Mouse (Mus musculus) cerebellum, postnatal 14 days (tissue): Measurements from ENCODE around the gene Ddx25.

Experiments
- DNase-seq, 2 experiments: peaks; one replicate each; pipeline ENCODE4 v3.0.0; 2021; ENCODE audit warnings: mixed read lengths in 2 of 2

The Ddx25 gene

DNA sequence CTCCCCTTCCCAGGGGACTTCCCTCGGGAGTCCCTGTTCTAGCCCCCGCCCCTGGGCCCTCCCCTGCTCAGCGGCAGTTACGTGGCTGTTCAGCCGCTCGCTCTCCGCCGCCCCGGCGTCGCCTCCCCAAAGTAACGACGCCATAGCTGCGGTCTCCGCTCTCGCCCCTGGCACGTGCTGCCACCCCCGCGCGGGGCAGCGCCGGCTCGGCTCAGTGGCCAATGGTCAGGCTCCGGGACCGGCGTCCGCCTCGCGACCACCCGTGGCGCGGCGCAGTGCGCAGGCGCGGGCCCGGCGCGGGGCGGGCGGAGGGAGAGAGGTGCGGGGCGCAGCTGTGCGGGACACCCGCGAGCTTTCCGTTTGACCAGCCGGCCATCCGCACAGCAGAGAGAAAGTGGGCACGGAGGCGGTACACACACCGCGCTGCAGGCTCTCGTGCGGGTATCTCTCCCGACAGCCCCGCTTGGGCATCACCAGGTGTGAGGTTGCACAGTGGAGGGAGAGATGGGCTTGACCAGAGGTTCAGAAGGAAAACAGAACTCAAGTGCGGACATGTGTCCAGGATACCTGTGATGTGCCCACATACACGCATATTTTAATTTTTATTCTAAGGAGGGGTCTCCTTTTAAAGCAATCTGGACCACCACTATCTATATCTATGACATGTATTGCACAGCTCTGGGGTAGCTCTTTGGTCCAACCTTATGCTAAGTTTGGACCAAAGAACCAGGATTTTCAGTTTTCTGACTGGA lies at the start of gene Ddx25, which contains the start of gene Pus3:
Gene Ddx25 (minus strand): TSS at position 272 of the 752 bp plus-strand sequence.
Gene Pus3 (plus strand): TSS at position 339 of the 752 bp plus-strand sequence.
- DNase-seq = peak; percentile 89 to 93

DNA sequence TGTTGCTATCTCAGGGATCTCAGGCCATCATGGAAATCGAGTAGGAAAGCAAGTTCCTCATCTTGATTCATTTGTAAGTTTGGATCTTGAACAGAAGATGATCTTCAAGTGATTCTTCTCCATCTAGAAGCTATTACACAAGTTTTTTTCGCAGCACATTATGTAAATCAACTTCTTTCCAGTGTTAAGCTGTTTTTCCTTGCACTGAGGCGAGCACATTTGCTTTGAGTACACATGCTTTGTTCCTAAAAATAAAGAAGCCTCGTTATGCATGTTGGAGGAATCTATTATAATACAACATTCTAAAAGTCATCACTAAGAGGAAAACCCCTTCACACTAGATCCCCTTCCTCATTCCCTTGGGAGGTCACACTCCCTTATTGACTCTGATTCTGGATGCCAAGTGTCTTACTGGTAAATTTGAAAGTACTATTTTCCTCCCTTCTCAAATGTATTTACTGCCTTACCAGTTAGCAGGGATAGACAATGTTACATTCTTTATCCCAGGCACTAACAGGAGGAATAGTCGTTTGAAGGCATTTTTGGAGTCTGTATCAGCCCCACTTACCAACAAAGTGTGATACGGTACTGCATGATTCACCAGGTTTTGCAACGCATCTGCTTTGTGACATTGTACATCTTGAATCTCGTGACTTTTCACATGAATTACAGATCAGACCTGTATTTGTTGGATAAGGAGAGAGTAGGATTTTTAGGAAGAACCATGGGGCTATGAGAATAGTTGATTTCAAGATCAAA lies 49.5 kb upstream of the Ddx25 start:
- no peak for DNase-seq

DNA sequence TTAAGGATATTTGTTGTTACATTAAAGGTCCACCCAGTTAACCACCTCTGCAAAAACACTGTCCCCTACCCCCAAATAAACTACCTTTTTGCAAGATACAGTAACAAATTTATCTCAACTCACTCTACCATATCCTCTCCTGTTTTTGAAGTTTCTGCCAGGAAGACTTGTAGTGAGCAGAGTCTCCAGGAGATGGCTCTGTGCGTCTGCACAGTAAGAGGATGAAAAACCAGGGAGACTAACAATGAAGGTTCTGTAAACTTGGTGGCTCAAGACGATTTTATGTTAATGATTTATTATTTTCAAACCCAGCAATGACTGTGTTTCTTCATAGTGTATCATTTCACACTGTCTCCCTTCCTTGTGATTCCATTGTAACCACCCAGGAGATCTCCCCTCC lies 34.6 kb upstream of the Ddx25 start:
- peak; percentile 14 to 26 for DNase-seq

DNA sequence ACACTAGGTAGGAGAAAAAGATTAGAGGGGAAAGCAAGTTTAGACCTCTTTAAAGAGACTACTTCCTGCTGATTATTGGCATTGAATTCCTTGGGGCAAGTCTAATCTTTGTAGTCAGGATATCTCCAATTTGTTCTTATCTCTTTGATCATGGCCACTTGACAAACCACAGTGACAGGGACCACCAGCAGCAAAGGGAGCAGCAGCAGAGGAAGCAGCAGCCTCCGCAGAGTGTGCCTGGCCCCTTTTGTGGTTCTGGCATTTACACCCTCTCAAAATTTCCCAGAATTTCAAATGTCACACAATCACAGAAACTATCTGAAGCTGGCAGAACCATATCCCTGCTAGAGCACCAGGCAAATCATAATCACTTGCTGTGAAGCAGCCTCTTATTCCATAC lies 29.3 kb upstream of the Ddx25 start:
- DNase-seq = no peak

DNA sequence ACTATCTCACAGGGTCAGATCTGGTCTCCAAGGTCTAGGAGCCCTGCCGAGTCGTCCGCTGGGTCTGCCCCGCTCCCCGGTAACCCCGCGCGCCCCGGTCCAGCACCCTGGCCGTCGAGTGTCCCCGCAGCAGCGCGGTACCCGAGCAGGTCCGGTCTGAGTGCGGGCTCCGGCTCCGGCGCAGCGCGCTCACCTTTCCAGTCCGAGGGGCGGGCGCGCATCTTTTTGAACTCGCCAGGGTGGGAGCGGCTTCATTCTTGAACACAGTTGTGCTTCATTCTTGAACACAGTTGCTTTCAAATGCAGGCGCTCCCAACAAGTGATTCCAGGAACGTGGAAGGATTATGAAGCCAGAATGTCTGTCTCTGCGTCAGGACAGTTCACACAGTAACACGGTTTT lies 16.1 kb upstream of the Ddx25 start:
- DNase-seq = no peak

DNA sequence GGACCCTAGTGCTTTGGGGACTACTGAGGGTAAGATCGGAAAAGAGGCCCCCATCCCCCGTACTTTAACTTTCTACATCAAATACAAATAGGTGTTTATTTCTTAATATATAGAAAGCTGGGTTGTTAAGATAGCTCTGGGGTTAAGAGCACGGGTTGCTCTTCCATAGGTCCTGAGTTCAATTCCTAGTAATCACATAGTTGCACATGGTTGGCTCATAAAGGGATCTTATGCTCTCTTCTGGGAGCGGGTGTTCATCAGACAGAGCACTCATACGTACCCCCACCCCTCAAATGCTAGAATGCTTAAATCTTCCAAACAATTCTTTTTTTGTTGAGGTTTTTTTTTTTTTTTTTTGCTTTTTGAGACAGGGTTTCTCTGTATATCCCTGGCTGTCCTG lies 12.3 kb upstream of the Ddx25 start:
- DNase-seq = no peak

DNA sequence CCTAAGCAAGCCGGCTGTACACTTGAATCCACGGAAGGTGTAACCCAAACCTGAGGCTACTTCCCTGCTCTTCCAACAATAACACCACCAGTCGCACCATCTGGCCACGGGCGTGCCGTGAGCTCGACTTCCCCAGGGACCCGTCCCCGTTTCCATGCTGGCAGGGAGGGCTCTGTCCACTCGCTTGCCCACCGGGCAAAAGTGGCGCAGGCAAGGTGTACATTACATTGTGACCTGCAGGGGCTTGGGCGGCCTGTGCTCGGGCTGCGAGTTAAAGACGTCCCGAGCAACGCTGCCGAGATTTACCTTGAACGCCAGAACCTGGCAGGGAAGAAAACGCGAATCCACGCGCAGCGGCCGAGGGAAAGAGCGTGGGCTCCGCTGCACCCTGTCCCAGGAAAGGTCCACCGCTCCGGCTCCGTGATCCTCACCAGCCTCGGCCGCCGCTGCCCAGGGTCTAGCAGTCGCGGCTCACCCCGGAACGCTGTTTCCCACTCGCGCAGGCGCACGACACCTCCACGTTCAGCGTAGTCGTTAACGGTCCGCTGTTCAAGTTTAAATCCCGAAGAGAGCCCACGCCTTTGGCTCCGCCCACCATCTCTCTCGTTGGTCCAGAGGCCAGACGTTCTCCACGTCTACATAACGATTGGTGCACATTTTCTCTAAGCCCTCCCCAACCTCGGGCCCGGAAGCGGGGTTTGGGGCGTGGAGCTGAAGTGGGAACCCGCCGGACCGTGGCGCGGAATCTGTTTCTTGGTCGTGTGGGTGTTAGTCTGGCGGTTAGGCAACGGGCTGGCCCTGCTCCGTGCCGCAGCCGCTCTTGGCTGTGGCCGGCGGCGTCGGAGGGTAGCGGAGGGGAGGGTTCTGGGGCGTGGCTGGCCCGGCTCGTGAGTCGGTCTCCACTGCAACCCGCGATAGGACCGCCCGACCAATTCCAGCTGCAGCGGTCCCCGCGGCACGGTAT lies 11.5 kb upstream of the Ddx25 start, which contains the start of the genes Pate2 and Hyls1:
Gene Pate2 (plus strand): TSS at position 714 of the 964 bp plus-strand sequence.
Gene Hyls1 (minus strand): TSS at position 828 of the 964 bp plus-strand sequence.
- DNase-seq = peak; percentile 94 to 95

DNA sequence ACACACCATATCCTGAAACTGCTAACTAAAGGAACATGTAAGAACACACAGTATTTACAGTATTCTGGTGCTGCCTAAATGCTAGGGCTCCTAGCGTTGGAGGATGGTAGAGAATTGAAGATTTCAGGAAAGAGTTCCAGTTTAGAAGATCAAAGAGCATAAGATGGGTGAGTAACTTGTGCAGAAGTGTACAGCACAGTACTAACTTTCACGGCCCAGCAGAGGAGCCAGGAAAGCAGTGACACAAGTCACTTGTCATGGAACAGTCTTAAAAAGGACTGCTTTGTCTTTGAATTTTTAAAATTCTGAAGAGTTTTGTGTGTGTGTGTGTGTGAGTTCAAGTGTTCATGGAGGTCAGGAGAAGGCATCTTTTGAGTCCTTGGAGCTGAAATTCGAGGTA lies 9.7 kb upstream of the Ddx25 start:
- DNase-seq = no peak

DNA sequence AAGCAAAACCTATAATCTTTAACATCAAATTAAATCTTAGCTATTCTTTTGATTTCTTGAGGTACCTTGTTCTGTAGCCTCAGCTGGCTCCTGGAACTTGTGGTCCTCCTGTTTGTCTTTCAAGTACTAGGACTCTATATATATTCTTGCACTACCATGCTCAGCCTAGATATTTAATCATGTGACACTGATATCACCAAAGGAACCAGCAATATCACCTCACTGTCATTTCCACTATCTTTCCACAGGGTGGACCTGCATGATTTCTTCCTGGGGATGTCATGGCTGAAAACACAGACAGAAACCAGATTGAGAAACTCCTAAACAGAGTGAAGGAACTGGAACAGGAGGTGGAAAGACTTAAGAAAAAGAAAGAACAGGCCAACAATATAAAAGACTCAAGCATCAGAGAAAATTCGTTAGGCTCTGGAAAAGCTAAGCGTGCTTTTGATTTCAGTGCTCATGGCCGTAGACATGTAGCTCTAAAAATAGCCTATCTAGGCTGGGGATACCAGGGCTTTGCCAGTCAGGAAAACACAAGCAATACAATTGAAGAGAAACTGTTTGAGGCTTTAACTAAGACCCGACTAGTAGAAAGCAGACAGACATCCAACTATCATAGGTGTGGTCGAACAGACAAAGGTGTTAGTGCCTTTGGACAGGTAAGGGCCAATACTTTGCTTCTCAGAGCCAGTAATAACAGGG lies 6.4 kb upstream of the Ddx25 start:
- DNase-seq = no peak

DNA sequence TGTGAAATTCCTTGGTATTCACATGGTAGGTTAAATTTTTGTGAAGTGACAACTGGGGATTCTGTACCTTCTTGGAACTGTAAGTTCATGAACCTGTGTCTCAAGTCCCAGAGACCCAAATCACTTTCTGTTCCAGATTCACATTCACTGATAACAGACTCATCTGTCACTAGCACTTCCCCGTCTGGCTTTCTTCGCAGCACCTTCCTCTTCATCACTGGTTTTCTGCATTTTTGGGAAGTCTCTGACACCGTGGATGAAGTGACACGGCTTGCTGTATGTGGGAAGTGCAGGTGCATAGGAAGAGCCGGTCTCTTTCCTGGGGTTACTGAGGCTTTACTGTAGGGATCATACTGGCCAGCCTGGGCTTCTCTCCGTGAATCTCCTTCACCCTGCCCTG lies 3.3 kb upstream of the Ddx25 start:
- no peak for DNase-seq

DNA sequence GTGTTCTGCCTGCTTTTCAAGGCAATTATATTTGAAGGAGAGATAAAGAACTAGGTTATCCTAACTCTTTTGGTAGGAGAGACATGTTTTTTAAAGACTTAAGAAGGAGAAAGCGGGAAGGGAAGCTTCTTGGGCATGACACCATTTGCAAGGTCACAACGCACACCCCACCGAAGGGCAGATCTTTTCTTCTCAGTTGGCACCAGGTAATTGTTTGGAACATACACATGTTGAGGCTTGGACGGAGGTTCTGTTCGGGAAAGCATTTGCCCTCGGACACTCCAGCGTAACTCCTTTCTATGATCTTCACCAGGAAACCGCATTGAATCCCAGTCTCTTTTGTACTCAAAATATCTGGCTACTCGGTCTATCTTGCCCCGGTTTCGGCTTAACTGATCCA lies 2.7 kb upstream of the Ddx25 start:
- no peak for DNase-seq

DNA sequence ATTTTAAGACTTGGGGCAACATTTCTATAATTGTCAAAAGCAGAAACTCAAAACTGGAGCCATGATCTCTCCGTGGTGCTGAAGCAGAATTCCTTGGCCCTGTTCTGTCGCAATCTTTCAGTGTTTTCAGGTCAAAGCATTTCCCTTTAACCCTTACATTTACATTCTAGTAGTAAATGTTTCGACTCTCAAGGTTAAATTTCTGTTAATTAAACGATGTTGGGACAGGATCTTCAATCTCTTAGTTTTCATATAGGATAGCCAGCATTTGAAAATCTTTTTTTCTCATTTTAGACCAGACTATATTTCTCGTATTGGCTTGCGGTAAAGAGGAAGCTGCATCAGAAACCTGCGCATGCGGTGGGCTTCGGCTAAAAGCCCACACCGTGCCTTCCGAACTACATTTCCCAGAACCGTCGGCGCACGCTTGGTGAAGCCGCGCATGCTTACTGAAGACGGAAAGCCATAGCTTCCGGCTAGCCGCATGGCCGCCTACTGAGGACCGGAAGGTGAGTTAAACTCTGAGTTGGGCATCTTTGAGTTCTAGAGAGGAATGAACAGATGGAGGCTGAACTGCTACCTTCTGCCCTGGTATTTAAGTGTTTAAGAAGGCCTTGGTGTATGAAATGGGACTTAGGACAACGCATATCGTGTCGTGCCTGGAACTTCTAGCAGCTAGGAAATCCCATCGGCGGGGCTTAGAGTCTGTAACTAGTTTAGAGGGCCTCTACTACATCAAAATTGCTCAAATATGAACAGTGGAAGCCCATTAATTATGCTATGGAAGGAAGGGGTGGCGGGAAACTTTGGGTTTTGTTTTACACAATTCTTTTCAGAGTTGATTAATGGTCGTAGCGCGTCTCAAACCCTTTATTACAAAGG lies 922 bp upstream of the Ddx25 start:
- peak; percentile 90 for DNase-seq

DNA sequence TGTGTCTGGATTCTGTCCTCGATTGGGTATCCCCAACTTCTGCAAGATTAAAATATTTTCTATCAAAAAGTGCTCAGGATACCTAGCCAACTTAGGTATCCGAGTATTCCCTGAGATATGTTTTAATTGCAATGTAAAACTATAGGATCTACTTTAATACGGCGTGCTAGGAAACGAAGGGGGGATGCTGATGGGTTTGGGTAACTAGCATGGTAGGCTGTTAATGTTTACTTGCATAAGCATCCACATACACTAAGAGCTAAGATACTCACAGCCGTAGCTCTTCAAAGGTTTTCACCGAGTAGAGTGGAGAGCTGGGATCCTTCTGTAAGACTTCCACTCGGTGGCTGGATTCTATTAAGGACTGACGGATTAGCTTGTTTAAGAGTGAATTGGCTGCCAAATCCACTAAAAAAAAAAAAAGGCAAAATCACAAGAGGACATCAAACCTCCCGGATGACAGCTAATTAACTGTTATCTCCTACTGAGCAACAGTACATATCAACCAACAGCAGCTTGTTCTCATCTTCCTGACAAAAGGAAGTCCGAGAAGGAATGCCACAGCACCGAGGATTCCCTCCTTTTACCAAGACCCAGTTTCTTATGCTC lies 1.7 kb downstream of the Ddx25 start:
- no peak for DNase-seq

DNA sequence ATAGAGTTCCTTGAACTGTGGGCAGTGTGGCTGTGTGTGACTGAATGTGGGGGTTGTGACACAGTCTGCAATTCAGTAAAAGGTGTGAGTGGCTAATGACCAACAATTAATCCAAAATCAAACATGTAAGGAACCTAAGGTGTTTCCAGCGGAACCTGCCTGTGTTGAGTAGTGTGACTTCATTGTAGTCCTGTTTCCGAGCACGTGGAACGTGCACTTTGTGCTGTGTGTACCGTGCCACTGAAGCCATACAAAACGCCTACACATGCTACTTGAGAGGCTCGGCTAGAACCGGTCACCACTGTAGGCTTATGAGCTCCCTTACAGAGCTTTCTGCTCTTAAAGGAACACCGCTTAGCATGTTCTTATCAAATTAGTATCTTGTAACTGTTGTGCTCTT lies 9.9 kb downstream of the Ddx25 start:
- DNase-seq = no peak

DNA sequence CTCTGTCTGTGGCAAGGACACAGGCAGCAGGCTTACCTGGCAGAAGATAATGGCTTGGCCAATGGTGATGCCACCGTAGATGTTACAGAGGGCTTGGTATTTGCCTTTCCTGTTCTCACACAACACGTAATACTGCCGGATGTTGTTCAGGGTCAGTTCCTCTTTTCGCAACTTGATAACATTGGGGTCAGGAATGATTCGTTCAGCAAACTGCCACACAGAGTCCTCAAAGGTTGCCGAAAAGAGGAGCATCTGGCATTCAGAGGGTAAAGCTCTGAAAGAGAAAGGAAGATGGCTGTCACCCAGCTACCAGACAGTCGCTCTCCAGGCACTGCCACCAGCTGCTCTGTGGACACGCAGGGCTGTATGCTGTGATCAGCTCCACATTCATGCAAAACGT lies 11.6 kb downstream of the Ddx25 start:
- DNase-seq = no peak

DNA sequence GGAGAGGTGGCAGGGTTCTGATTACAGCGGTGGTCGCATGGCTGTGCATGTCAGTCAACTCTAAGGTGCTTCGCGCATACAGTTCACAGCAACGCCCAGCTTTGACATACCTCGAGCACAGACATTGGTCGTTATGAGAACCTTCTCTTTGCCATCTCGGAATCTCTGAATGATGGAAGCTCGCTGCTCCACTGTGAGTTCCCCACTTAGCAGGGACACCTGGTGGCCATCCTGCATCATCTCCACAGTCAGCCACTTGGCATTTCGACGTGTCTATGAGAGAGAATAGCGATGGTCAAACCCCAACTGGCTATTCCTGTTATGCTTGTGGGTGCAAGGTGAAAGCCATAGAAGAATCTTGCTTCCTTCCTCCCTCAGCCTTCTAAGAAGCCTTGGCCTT lies 12.6 kb downstream of the Ddx25 start:
- no peak for DNase-seq

DNA sequence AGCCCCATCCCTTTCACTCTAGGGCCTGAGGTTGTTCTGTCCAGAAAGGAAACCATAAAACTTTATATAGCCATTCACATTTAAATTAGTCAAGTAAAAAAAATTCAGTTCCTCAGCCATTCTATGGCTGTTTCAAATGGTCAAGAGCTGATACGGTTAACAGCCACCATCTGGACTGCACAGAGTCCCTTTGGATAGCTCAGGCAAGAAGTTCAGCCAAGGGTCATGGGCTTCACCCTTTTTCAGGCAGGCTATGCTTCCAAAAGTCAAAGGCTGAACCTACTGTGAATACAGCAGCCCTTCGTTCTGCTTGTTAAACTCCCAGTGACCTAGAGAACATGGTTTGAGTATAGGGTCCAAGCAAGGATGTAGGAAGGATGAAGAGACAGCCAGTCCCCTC lies 13.7 kb downstream of the Ddx25 start:
- no peak for DNase-seq

DNA sequence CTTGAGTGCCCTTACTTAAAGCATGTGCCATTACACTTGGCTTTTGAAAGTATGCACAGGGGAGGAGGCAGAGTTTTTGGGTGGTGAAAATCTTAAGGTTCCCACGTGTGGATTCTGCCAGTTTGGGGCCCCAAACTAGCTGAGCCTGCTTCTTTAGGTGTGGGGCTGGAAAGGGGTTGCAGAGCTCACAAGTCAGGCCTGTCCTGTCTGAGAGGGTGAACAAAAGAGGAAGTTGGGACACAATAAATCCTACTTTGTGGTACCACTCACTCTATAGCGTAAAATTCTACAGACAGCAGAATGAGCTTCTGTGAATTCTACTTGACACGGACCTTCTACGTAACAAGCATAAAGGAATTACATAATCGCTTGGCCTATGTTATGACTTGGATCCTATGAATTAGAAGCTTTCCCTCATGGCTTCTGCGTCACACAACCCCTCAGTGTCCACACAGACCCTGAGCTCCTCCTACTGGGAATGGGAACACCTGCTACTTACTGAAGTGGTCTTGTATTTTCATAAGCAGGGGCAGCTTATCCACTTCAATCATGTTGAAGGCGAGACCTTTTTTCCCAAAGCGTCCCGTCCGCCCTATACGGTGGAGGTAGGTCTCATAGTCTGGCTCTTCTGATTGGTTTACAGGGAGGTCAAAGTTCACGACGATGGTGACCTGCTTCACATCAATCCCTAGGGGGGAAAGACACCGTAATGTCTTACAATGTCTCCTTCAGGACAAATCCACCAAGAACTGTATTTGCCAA lies 15.0 kb downstream of the Ddx25 start:
- no peak for DNase-seq

DNA sequence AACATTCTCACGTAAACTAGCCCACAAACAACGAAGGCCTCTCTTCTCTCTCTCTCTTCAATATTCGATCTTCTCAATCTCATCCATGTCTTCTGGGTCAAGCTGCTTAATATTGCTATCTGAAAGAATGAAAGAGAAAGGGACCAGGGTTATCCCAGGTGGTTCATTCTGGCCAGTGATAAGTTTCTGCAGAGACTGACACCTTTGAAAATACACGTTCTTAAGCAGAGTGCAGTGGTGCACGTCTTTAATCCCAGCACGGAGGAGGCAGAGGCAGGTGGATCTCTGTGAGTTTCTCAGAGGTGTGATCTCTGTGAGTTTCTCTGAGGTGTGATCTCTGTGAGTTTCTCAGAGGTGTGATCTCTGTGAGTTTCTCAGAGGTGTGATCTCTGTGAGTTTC lies 16.4 kb downstream of the Ddx25 start:
- DNase-seq = no peak

DNA sequence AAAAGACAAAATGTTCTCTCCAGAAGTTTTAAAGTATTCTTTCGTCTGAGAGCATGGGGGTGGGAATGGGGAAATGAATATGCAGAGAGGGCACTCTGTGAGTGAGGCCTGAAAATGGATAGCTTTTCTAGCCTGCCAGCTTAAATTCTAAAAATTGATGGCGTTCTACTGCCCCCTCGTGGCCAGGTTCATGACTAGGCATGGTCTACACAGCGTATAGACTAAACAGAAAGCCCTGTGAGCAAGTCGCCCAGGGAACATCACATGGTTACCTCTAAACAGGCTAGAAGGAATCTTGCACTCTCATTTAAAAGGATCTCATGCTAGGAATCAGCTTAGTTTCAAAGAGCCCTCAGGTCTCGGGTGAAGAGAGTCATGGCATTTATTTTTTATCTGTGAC lies 16.8 kb downstream of the Ddx25 start:
- DNase-seq = peak; percentile 91 to 96
